Mouse (Mus musculus): ENCODE measurements around the gene Enpp3. TPM values are rescaled to one million over a fixed set of nuclear protein-coding genes. Genes with fewer than 3 reads are reported as not detected.

The Enpp3 gene
- polyA plus RNA-seq, 1 experiment from 2014 or later, result 4.9 TPM

GRCm38 (mm10) chr10:24725197-24725596 lies 117.4 kb downstream of the Enpp3 start:
- Histone ChIP-seq H3K4me3 (ENCODE audit: low read depth, low read length) (no peak overlapping the region), H3K27ac (ENCODE audit: low read depth) (no peak overlapping the region), H3K9ac (replicated peaks) (no peak overlapping the region), H3K4me1 (ENCODE audit: insufficient read depth) (no peaks in the 10 kb centered on the region), H3K36me3 (replicated peaks; ENCODE audit: insufficient read depth, low read length) (no peaks in the 10 kb centered on the region), H3K27me3 (ENCODE audit: insufficient read depth, low read length) (no peaks in the 10 kb centered on the region), H3K9me3 (ENCODE audit: low read length) (no peaks in the 10 kb centered on the region), H3K4me2 (ENCODE audit: low read depth, low read length) (no peak overlapping the region)
- DNase-seq (no peak), ATAC-seq (no peak)
- WGBS (ENCODE audit: insufficient replicate concordance), result 83% methylated on average over 2 of the region's 2 CpGs
- TF ChIP-seq EP300 (IDR thresholded peaks at IDR 0.05; ENCODE audit: low read depth) (no peak), CTCF (IDR thresholded peaks at IDR 0.05; ENCODE audit: low read depth) (no peak)

Other genes with a start within 250 kb of the Enpp3 start
- 0.58 and 1.3 TPM in 2 replicates for gene Ccn2, start 247.4 kb downstream of the Enpp3 start, polyA plus RNA-seq (2015; fragmentation: Nextera tagmentation; extraction: Ambion mirVana)
- 2.9 TPM in 2 replicates for gene Enpp1, start 130.7 kb downstream of the Enpp3 start, polyA plus RNA-seq (2015; fragmentation: Nextera tagmentation; extraction: Ambion mirVana)
- 3.0 and 3.4 TPM in 2 replicates for gene Med23, start 27.2 kb upstream of the Enpp3 start, polyA plus RNA-seq (2015; fragmentation: Nextera tagmentation; extraction: Ambion mirVana)
- gene Arg1, start 84.7 kb upstream of the Enpp3 start, polyA plus RNA-seq (2015; fragmentation: Nextera tagmentation; extraction: Ambion mirVana), result 604 and 722 TPM in 2 replicates